Mouse (Mus musculus) lung, postnatal 4 days (tissue): ENCODE results near the gene Stpg1.

Experiments
- DNase-seq, 2 experiments: peaks; one replicate each; pipeline ENCODE4 v3.0.0; 2021

Gene Stpg1

DNA sequence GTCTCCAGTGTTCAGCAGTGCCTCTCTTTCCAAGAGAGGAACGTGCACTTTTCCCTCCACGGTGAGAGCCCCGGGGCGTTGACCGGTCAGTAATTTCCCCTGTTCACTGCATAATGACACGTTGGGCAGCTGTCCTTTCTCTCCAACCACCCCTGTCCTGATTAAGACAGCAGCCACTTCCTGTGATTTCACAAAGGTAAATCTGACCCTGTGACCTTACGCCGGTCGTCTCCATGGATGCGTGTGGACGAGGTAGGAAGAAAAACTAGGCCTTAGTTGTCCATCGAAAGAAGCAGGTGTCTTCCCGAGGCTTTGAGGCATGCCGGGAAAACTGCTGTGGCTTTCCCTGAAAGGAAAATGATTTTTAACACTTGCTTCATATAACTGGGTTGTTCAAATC, 20.3 kb downstream of the Stpg1 start:
- no peak for DNase-seq

GRCm38 (mm10) chr4:135516351-135517316, 22.0 kb downstream of the Stpg1 start:
- DNase-seq, result peak; percentile 67 to 75

DNA sequence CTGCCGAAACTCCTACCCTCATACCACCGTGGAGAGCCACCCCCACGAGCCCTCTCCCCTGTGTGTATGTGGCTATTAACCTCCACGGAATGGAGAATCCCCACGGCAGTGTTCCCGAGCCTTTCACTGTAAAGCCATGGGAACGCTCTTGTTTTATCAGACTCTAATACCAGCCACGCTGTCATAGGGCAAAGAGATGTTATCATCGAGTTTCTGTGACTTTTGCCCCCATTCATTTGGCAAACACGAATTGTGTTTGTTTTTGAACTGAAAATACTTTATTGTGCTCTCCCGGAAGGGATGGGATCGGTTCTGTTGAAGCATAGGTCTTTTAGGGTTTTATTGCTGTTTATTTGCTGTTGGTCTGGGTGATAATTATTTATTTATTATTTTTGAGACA, 23.5 kb downstream of the Stpg1 start:
- DNase-seq, result no peak

- no peak for DNase-seq
Measured at GRCm38 (mm10) chr4:135520421-135520820, 25.8 kb downstream of the Stpg1 start.

DNA sequence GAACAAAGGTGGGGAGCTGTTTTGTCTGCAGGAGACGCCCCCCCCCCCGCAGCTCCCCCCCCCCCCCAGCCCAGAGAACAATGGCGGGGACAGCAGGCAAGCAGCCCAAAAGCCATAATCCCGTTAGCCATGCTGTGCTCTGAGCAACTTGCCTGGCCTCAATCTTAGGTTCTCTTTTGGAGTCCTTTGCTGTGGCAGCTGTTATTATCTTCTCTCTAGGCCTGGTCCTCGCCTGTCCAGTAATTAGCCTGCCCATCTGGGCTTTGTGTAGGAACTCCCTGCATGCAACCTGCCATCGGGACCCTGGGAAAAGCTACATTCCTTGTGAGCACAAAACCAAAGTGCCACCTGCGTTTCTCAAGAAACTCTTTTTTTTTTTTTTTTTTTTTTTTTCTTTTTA, 29.3 kb downstream of the Stpg1 start:
- DNase-seq, result no peak

GRCm38 (mm10) chr4:135525057-135525456, 30.5 kb downstream of the Stpg1 start:
- no peak for DNase-seq

DNA sequence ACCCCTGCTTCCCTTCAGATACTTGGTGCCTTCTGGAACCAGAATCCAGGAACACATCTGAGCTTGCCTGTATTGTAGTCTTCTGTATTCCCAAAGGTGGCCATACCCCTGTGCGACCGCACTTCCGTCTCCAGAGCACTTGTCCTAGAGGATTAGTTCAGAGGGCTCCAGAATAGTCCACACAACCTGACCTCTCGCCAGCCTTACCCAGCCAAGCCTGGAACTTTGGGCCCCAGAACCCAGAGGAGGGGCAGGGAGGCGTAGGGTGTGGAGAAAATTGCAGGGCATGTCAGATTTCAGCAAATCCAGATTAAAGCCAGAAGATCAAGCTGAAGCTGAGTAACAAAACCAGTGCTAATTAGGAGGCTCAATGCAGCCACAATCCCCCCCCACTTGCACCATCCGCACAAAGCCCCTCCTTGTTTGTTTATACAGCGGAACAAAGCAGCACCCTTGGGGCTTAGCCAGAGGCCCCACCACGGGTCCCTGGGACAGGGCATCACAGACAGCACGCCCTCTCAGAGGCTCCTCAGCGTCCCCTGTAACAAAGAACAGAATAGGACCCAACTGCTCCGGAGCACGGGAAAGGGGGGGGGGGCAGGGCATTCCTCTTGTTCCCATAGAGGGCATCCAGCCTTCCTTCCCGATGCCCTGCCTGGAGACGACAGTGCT, 31.6 kb downstream of the Stpg1 start:
- no peak for DNase-seq

DNA sequence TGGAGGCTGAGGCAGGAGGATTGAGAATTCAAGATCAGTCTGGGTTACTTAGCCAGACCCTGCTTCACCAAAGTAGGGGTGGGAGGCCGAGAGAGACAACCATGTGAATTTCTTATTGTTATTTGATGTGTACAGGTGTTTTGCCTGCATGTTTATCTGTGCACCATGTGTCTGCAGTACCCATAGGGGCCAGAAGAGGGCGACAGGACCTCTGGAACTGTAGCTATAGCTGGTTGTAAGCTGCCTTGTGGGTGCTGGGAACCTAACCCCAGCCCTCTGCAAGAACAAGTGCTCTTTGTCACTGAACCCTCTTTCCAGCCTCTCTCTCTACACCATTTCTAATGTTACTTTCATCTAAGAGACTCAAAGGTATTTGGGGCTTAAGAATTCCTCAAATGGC, 35.7 kb downstream of the Stpg1 start:
- no peak for DNase-seq

- no peak for DNase-seq
Measured at GRCm38 (mm10) chr4:135531236-135531635, 36.6 kb downstream of the Stpg1 start.

GRCm38 (mm10) chr4:135531771-135532613, 37.4 kb downstream of the Stpg1 start:
- no peak for DNase-seq

- no peak for DNase-seq
Measured at GRCm38 (mm10) chr4:135533001-135533400, 38.4 kb downstream of the Stpg1 start.

DNA sequence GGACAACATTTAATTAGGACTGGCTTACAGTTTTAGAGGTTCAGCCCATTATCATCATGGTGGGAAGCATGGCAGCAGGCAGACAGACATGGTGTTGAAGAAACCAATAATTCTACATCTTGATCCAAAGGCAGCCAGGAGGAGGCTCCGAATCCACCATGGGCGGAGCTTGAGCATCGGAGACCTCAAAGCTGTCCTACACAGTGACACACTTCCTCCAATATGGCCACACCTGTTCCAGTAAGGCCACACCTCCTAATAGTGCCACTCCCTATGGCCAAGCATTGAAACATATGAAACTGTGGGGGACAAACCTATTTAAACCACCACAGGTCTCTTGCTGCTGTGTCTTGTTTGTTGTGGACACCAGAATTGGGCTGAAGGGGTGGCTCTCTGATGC, 40.4 kb downstream of the Stpg1 start:
- DNase-seq, result no peak

- no peak for DNase-seq
Measured at GRCm38 (mm10) chr4:135539056-135539455, 44.5 kb downstream of the Stpg1 start.

GRCm38 (mm10) chr4:135540057-135540456, 45.5 kb downstream of the Stpg1 start:
- DNase-seq, result no peak

DNA sequence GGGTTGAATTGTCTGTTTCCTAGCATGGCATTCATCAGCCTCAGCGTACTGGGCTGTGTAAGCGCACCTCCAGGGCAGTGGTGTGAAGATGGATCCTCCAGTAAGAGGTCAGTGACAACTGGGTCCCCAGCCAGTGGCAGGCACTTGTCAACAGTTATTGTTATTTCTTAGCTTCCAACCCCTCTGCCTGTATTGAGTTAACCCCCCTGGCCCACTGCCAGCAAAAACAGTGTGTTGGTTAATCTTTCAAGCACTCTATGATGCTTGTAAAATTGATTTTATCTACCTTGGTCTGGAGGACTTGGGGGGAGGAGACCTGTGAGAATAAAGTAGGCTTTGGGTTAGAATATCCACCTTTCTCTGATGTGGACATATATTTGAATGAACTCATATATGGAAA, 49.7 kb downstream of the Stpg1 start:
- DNase-seq, result no peak

- DNase-seq, result peak; percentile 45 to 49
Measured at GRCm38 (mm10) chr4:135545080-135545511, 50.5 kb downstream of the Stpg1 start.

GRCm38 (mm10) chr4:135546008-135546407, 51.4 kb downstream of the Stpg1 start:
- peak; percentile 66 to 82 for DNase-seq

- peak in 1 of 2 experiments; percentile 53 for DNase-seq
Measured at GRCm38 (mm10) chr4:135546793-135547192, 52.2 kb downstream of the Stpg1 start.

DNA sequence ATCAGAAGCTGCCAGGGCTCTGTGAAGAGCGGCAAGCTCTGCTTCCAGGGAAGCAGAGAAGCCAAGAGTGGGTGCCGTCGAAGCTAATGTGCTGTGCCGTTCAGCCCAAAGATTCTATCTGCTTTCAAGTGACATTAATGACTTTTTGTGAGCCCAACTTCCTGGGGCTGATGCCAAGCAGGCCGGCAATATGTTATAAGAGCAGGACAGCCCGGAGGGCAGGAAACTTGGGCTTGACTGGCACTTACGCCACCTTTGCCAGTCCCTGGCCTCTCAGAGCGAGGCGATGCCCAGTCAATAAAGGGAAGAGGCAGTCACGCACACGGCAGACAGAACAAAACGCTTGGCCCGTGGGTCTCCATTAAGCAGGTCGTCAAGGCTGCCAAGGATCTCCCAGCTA, 53.0 kb downstream of the Stpg1 start:
- peak in 1 of 2 experiments; percentile 47 for DNase-seq

- DNase-seq, result no peak
Measured at GRCm38 (mm10) chr4:135548108-135548507, 53.5 kb downstream of the Stpg1 start.

GRCm38 (mm10) chr4:135548521-135549077, 54.0 kb downstream of the Stpg1 start:
- no peak for DNase-seq

- no peak for DNase-seq
Measured at GRCm38 (mm10) chr4:135549323-135549722, 54.7 kb downstream of the Stpg1 start.

DNA sequence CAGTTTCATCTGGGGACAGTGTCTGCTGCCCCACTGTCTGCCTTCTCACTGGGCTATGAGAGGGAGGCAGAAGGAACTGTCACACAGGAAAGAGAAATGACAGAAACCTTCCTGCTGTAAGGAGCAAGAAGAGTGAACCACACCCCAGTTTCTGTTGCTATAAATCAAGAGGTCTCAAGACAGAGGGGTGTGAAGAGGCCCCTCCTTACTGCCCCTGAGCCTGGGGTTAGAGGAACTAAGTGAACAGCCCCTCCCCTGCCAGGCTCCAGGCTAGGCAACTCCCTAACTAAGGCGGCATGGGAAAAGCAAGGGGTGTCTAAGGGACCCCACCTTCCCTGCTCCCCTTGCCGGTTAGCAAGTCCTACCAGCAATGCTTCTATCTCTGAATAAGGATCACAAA, 69.2 kb downstream of the Stpg1 start:
- DNase-seq, result no peak
